Mouse (Mus musculus) frontal cortex, adult 2 months (tissue): ENCODE measurements around the gene Grik2. TPM values are rescaled to one million over a fixed set of nuclear protein-coding genes. Genes with fewer than 3 reads are reported as not detected.

Experiments
- DNase-seq, 2 experiments: peaks; one replicate each; pipeline ENCODE4 v3.0.0; 2022; ENCODE audit warnings: low spot score in 1 of 2; ENCODE audit errors: extremely low spot score in 1 of 2
- polyA plus RNA-seq: library from polyadenylated mRNA; depleted of rRNA; stranded (reverse); fragments of >200 nt; gene quantifications from 2 replicates; pipeline ENCODE4 v1.2.3, GENCODE M21; 2012; rRNA removed

Gene Grik2
- 40.7 and 46.7 TPM in 2 replicates for polyA plus RNA-seq

GRCm38 (mm10) chr10:49788381-49788906 lies at the start of gene Grik2:
Gene Grik2, minus strand, starts transcription at chr10:49788766.
- peak in 1 of 2 experiments; percentile 88 for DNase-seq

DNA sequence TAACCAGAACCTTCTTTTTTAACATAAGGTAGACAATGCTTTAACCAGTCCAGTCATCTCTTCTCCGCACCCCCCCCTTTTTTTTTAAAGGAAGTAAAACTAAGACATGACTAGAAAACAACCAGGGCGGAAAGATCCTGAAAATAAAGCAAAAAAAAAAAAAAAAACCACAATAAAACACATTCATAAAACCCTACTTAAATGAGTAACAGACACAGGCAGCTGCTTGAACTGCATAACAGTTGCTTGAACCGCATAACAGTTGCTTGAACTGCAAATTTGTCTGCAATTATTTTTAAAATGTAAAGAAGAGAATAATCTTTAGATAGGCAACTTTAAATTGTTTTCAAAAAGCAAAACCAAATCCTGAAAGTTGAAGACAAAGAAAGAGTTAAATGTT lies 45.8 kb upstream of the Grik2 start:
- no peak for DNase-seq

DNA sequence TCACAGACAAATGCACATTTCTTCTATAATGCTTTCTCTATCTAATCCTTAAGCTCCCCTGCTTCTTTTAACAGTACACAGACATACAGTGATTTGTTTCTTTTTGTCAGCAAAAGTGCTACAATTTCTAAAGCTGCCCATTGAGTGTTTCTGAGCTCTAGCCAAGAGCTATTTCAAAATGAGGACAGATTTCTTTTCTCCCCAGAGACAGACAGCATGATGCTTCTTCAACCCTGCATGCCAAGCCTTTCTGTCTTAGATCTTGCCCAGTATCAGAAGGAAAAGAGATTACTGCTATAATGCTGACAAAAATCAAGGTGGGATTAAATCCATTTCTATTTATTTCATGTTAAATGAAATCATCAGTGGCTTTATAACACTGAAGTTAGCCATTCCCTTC lies 18.7 kb upstream of the Grik2 start:
- no peak for DNase-seq

- no peak for DNase-seq
Measured at GRCm38 (mm10) chr10:49801001-49801400, 12.4 kb upstream of the Grik2 start.

GRCm38 (mm10) chr10:49794129-49794528 lies 5.6 kb upstream of the Grik2 start:
- DNase-seq: no peak

DNA sequence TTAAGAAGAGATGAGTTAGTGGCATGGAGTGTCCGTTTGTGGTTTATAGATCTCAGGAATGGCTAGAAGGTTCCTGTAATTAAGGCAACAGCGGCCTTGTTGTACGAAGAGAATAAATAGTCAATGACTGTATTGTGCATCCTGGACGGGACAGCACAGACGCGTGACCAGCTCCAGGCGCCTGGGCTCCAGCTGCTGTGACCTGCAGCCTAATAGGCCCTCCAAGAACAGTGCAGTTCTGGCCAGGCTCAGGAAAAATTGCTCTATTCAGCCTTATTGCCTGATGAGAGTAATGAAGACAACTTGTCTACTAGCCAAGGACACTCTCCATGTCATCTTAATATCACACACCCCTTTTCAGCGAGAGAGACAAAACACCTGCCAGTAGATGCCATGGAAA lies 1.8 kb upstream of the Grik2 start:
- no peak for DNase-seq

DNA sequence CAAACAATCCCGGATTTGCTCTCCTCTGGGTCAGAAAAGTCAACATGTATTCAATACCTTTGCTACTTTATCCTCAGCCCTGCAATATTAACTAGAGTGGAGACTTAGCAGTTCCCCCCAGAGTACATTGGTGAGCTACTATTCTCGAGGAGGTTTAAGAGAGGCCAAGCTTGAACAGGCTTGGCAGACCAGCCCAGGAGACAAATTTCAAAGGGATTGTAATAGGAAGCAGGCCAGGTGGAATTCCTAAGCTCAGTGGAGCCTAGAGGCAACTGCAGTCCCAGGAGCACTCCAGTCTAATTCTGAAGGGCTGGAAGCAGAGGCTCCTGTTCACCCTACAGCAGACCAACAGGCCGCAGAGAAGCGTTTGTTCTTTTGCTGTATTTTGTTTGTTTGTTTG lies 1.1 kb upstream of the Grik2 start:
- no peak for DNase-seq

DNA sequence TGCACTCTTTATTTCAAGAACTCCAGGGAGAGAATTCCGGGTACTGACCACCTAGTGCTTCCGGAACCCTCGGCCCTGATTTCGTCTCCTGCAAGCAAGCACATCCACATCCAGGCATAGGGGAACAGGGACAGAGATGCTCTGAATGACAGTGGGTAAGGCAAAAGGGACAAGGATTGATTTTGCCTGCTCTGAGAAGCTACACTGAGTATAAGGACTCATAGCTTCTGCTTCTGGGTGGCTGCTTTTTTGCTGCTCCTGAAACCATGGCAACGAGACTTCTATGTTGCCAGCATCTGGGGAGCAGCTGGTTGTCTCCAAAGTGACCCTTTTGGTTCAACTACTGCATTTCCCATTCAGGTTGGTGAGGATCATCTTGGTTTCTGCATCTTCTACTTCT lies 348 bp upstream of the Grik2 start:
- no peak for DNase-seq

DNA sequence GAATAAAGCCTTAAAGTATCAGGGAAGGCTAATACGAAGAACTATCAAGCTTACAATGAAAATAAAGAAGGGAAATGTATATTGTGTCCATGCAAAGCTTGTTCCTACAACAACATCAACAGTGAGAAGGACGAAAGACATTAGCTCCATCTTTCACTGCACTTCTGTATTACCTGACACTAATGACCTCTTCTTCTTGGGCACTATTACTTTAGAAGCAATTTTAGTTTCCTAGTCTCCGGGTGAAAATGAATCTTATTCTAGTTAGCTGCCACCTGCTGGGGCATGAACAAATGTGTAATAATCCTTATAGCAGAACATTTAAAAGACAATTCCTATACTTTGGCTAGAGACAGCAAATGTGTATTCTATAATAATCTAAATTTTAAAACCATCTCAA lies 1.9 kb downstream of the Grik2 start:
- DNase-seq: no peak

DNA sequence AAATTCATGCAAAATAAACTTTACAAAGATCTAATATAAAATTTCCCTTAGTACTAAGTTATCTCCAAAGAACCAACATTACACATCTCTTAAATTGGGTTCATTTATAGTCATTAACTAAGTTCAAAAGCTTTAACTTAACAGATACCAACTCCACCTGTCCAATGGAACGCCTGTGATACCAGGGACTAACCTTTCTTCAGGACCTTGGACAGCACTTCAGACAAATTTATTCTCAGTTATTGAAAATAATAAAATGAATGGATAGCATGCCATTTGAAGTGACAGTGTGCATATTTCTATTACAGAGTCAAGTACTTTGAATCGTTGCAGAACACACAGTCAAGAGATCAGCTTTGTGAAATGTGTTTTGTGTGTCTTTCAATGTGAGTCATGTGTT lies 3.1 kb downstream of the Grik2 start:
- DNase-seq: no peak

GRCm38 (mm10) chr10:49784831-49785230 lies 3.7 kb downstream of the Grik2 start:
- DNase-seq: peak in 1 of 2 experiments; percentile 75

GRCm38 (mm10) chr10:49782741-49783691 lies 5.5 kb downstream of the Grik2 start:
- DNase-seq: peak in 1 of 2 experiments; percentile 71

DNA sequence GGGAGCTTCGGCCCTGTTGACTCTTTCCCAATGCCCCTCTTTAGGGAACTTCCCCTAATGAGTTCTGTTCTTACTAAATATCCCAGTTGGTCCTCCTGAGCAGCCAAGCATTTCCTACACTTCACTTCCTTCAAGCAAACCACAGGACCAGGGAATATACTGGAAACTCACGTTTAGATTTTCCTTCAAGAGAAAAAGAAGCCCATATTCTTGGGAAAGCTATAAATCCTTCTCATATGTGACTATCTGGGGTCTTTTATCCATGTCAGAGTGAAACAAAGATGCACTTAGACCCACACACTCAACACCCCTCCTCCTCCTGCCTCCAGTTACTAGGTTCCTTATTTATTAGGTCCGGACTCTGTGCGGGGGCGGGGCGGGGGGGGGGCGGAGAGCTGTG lies 6.5 kb downstream of the Grik2 start:
- no peak for DNase-seq

DNA sequence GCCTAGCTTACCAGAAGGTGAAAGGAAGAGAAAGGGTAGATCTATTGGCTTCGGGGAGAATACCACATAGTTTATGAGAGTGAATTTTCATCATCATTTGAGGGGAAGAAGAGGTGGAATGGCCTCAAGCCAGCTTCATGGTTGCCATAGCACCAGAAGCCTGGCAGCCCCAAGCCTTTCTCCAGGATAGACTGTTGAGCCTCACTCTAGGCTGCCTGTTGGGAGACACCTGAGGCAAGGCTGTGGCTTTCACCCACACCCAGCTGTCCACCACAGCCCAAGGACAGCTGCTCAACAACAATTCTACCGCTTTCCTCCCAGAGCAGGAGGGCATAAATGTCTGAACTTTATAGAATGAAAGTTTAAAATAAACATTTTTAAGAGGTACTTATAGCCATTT lies 8.1 kb downstream of the Grik2 start:
- peak in 1 of 2 experiments; percentile 67 for DNase-seq

- DNase-seq: no peak
Measured at GRCm38 (mm10) chr10:49768897-49769296, 19.7 kb downstream of the Grik2 start.

DNA sequence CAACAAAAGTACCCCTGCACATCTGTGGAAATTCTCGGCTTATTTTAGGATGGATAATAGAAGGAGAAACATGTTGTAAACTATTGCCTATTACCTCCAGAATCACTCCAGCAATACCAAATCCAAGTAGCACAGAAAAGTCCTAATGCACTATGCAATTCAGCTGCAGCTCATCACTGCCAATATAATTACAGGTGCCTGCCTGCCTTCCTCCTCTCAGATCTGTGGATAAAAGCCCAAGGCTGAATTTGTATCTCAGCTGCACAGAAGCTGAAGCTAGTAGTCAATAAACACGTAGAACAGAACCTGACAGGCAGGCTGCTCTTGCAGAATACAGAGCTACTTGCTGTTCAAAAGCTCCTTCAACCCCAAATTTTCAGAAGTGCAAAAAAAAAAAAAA lies 21.0 kb downstream of the Grik2 start:
- no peak for DNase-seq

DNA sequence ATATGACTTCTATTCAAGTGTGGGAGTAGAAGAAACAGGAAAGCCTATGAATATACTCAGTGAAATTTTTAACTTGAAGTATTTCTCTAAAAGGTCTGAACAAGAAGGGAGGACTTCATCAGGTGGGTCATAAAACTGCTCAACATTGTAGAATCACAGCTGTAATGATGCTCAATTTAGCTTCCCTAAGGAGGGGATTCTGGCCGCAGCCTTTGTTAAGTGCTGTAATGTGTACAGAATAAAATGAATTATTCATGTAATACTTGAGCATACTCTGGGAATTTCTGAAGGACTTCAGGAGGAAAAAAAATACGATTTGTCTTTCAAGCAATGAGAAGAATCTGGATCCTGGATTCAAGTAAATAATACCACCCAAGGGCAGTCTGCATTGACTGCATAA lies 26.0 kb downstream of the Grik2 start:
- DNase-seq: no peak

DNA sequence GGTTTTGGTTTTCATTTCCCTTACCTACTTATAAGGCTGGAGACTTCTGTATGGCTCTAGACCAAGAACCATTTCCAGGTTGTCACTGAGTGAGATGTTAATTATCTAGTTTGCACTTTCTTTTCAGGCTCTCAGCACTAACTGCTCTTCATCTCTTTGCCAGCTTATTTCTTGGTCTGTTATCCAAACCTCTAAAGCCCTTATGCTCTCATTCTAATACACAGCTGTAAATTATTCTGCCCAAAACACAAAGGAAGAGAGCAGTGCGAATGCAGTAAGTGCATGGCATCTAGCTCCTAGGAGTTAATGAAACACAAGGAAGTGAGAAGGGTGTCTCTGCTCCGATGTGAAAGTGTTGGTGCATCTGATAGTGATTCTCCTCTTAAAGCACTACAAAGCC lies 36.8 kb downstream of the Grik2 start:
- no peak for DNase-seq

- DNase-seq: no peak
Measured at GRCm38 (mm10) chr10:49731841-49732240, 56.7 kb downstream of the Grik2 start.

DNA sequence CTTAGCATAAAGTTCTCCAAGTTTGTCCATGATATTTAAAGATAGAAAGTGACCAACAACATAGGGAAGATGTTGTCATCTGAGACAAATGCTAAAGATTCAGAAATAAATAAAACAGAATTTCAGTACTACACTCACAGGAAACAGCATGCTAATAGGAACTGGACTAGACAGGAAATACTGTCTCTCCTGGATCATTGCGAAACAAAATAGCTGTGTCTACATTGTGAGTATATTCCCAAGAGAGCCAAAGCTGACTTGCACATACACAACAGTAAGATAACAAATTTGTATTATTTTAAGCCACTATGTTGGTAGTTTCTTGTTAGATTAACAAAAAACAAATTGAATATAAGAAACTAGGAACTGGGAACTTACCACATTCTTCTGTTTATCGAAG lies 64.9 kb downstream of the Grik2 start:
- no peak for DNase-seq

DNA sequence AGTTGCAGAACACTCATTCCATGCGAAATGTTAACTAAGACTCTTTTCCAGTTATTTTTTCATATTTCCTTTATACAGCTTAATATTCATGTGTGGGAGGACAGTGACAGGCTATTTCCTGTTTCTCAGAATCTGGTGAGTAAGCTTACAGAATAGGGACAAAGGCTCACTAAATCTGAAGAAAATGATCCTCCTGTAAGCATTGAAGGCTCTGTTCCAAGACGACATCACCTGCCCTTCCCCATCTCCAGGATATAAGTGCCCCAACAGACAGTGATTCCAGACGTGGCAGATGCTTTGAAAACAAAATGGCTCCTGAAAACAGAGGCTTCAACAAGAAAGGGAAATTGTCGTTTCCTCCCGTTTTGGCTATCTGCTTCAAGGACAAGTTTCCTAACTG lies 71.7 kb downstream of the Grik2 start:
- no peak for DNase-seq

DNA sequence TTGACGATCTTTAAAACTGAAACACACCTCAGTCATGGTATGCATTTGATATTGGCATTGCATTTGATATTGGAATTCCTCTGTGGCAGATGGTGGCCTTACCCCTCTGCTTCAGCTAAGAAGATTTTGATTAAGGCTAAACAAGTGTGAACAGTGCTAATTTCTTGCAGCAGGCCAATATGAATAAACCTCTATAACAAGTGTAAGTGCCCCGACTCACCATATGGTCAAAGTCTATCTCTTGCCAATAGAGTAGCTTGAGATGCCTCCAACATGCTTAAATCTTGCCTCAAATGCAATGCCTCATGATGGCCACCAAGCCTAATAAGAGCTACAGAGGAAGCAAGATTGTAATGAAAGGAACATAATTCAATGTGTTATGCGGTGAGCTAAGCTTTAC lies 78.8 kb downstream of the Grik2 start:
- DNase-seq: no peak
